Mouse (Mus musculus) ES-Bruce4 (cell line): Measurements from ENCODE around the gene Hist1h2ad. TPM values are rescaled to one million over a fixed set of nuclear protein-coding genes. Genes with fewer than 3 reads are reported as not detected.
"Not testable (repeated sequence)": the region's sequence is repeated elsewhere in the genome, so short reads cannot be mapped to it uniquely, and the experiment has no call there.

Experiments used
- H3K27ac ChIP-seq: 2 replicates; pipeline ENCODE4 v1.5.1; 2012; ENCODE audit warnings: low read length, inconsistent platforms; ENCODE audit not compliant: insufficient read depth
- H3K27me3 ChIP-seq: 2 replicates; pipeline ENCODE4 v1.6.1; 2012; ENCODE audit warnings: mild to moderate bottlenecking, low read length, inconsistent platforms; ENCODE audit not compliant: control insufficient read depth, poor library complexity, insufficient read depth, severe bottlenecking
- H3K36me3 ChIP-seq: 2 replicates; pipeline ENCODE4 v1.6.1; 2012; ENCODE audit warnings: inconsistent platforms, mild to moderate bottlenecking, low read length, moderate library complexity; ENCODE audit not compliant: control insufficient read depth, poor library complexity, insufficient read depth, severe bottlenecking
- H3K4me1 ChIP-seq: one replicate; pipeline ENCODE4 v1.8.1; 2011; ENCODE audit warnings: low read length; ENCODE audit not compliant: control insufficient read depth, insufficient read depth
- H3K4me3 ChIP-seq: 2 replicates; pipeline ENCODE4 v1.5.1; 2011; ENCODE audit warnings: low read depth, mild to moderate bottlenecking, low read length
- H3K9ac ChIP-seq: 2 replicates; pipeline ENCODE4 v1.6.1; 2012; ENCODE audit warnings: low read depth, mild to moderate bottlenecking, inconsistent platforms; ENCODE audit not compliant: poor library complexity, severe bottlenecking
- H3K9me3 ChIP-seq: replicated peaks from 2 replicates; pipeline ENCODE4 v1.6.1; 2012; ENCODE audit warnings: mild to moderate bottlenecking, low read length, inconsistent platforms; ENCODE audit not compliant: control insufficient read depth, poor library complexity, insufficient read depth, severe bottlenecking
- CTCF ChIP-seq: IDR thresholded peaks from one replicate; pipeline ENCODE4 v1.8.1; 2011; ENCODE audit warnings: low read depth, low read length
- EP300 ChIP-seq: IDR thresholded peaks from 2 replicates; pipeline ENCODE4 v1.6.1; 2011; ENCODE audit warnings: low read depth, low read length; ENCODE audit not compliant: insufficient read depth
- POLR2A ChIP-seq: IDR thresholded peaks from one replicate; pipeline ENCODE4 v1.8.1; 2011; ENCODE audit warnings: low read length; ENCODE audit not compliant: insufficient read depth
- polyA plus RNA-seq: library from polyadenylated mRNA; stranded (reverse); fragments of >200 nt; gene quantifications from 2 replicates; pipeline ENCODE4 v1.2.4, GENCODE M21; 2011; ENCODE audit warnings: low read depth; ENCODE audit not compliant: missing spikeins, insufficient read depth, insufficient read length

Hist1h2ad gene
- polyA plus RNA-seq, 1 experiment = 2.0 TPM

DNA sequence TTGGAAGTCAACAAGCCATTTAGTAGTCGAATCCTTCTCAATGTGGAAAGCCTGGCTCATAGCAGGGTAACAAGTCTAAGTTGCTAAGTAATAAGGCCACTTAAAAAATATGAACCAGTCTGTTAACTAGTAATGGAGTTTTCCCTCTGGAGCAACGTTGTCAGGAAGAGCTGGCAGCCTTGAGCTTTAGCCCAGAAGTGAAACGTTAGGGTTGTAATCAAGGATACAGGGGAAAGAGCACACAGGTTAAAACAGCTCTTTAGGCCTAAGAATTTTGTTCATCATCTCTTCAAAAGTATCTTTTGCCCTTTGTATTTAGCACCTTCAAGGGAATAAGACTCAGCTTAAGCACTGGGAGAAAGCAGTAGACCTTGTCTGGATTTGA, 23.4 kb upstream of the Hist1h2ad start:
- no peak for TF ChIP-seq POLR2A
- no peak for TF ChIP-seq CTCF
- TF ChIP-seq EP300 = no peak
- Histone ChIP-seq H3K9me3 (no peaks in the 10 kb centered on the region), H3K4me3 (peak overlapping the region; percentile 55), H3K27ac (peak overlapping the region; percentile 92), H3K36me3 (no peaks in the 10 kb centered on the region), H3K9ac (peak overlapping the region; percentile 90), H3K27me3 (no peaks in the 10 kb centered on the region), H3K4me1 (no peaks in the 10 kb centered on the region)

GRCm38 (mm10) chr13:23551146-23551834, 22.9 kb upstream of the Hist1h2ad start, which contains the start of gene Hist1h4f:
TSS of gene Hist1h4f (minus strand) at chr13:23551648.
- H3K36me3 ChIP-seq, H3K27me3 ChIP-seq, H3K4me1 ChIP-seq, H3K9me3 ChIP-seq: not testable (repeated sequence)
- Histone ChIP-seq H3K27ac (peak within 1 kb of the TSS; percentile 92), H3K4me3 (peak within 1 kb of the TSS; percentile 85), H3K9ac (peak within 1 kb of the TSS; percentile 90)
- TF ChIP-seq POLR2A = peak; percentile 94
- 0 out of 2 replicates have a peak, but pooled peaks have one; percentile 46 for TF ChIP-seq EP300

DNA sequence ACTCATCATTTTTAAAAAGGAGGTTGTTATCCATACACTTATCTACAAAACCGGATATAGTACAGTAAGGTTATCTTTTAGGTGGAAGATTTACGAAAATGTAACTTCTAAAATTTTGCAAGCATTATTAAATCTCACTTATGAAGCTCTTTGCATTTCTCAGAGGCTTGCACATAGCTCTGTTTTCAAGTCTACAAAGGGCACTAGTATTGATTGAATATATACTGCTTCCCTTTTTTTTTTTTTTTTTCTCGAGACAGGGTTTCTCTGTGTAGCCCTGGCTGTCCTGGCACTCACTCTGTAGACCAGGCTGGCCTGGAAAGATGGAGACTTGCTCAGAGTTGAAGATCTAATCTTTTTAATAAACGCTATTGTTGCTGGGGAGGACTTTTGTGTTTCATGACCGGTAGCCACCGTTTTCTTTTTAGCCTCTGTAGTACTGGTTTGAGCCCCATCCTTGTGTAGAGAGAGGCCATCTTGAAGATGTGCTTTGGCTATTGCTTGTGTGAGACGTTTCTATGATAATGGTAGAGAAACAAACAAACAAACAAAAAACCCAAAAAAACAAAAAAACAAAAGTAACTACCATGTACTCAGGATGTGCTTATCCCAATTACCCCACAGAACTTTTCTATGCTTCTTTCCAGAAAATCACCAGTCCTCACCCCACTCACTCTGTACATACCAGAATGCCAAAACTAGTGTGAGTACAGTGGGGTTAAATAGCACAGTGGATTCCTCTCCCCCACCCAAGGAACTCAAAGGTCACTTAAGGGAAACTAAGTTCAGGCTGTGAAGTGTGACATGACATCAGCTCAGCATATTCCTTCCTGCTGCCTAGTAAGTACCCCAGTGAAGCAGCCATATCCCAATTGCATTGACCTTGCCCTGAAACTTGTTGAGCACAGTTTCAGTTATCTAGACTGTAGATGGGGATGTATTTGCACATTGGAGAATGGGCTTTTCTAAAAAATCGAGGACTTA, 22.0 kb upstream of the Hist1h2ad start:
- peak overlapping the region; percentile 80 for H3K9ac ChIP-seq
- no peaks in the 10 kb centered on the region for H3K9me3 ChIP-seq
- H3K36me3 ChIP-seq = no peaks in the 10 kb centered on the region
- no peak overlapping the region for H3K4me3 ChIP-seq
- peak overlapping the region; percentile 86 for H3K27ac ChIP-seq
- no peak for TF ChIP-seq POLR2A
- no peak for TF ChIP-seq CTCF
- TF ChIP-seq EP300 = no peak
- no peaks in the 10 kb centered on the region for H3K4me1 ChIP-seq
- no peaks in the 10 kb centered on the region for H3K27me3 ChIP-seq

DNA sequence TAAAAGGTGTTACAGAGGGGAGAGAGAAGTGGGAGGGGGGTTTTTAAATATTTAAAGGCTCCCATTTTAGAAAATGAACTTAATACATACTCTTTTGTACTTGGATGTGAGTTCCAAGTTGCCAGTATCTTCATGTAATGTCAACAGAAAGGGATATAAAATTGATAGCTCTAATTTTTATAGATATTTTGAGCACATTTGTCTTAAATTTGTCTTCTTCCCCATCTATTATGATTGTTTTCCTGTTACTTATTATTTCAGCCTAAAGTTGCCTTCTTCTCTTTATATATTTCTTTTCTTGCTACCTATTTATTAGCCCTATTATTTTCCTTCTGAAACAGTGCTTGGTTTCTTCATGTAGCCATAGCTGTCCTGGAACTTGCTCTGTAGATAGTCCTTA, 21.2 kb upstream of the Hist1h2ad start, which contains the start of gene Hist1h1d:
Hist1h1d (plus strand) TSS at position 301 of the 400 bp plus-strand sequence.
- H3K36me3 ChIP-seq = no peaks in the 10 kb centered on the region
- H3K4me3 ChIP-seq = no peak within 1 kb of the TSS
- TF ChIP-seq EP300 (no peak), CTCF (no peak), POLR2A (no peak)
- H3K9ac ChIP-seq = peak within 1 kb of the TSS; percentile 95
- H3K27me3 ChIP-seq = no peaks in the 10 kb centered on the region
- H3K9me3 ChIP-seq = no peaks in the 10 kb centered on the region
- no peaks in the 10 kb centered on the region for H3K4me1 ChIP-seq
- peak within 1 kb of the TSS; percentile 86 for H3K27ac ChIP-seq

DNA sequence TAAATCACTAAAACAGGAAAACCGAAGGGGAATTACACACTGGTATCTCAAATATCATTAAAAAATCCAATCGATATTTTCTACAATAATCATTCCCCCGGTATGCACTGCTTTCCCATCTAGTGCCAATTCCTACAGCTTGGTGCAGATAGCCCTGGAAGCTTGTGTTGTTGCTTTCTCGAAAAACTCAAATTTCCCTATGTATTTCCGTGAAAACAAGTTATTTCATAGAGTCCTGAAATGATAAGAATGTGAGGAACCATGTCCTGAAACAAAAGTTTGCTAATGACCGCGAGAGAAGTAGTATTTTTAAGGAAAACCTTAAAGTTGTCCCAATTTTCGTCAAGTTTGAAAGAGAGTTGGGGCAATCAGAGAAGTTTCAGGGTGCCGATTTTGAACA, 19.8 kb upstream of the Hist1h2ad start:
- Histone ChIP-seq H3K4me1 (no peaks in the 10 kb centered on the region), H3K9ac (peak overlapping the region; percentile 95), H3K27me3 (no peaks in the 10 kb centered on the region), H3K36me3 (no peaks in the 10 kb centered on the region), H3K9me3 (no peaks in the 10 kb centered on the region), H3K27ac (peak overlapping the region; percentile 63), H3K4me3 (peak overlapping the region; percentile 34; the same call in 1 of the 2 replicates)
- TF ChIP-seq CTCF (no peak), EP300 (no peak), POLR2A (no peak)
